Mouse (Mus musculus): Measurements from ENCODE around the gene Tekt5.

Gene Tekt5

DNA sequence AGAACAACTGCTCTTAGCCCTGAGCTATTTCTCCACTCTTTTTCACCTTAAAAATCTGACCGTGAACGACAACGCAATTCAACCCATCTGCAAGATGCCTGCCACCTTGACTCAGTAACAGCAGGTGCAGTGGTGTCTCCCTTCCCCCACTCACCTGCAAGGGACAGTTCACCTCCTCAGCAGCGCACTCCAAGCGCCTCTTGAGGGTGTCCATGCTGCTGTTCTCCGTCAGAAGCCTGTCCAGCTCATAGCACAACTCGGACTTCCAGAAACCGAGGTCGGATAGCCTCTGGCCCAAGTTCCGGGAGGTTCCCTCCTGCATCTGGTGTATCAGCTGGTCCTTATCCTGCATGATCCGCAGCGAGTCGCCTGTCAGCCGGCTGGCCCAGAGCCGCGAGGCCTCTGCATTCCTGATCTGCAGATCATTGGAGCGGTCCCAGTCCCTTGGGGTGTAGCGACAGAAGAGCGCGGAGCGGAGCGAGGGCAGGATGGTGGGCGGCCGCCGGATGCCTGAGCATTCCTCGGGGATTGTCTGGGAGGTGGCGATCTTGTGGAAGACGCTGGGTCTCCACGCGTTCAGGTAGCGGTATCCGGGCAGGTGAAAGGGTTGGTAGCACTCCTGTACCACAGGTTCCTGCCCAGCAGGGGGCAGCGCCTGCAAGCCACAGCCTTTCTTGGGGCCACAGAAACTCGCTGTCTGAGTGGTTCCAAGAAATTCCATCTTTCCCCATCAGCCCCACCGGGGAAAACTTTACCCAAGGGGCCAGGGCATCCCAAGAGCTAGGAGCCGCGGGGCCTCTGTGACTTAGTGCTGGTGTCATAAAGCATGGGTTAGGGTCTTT lies at the start of gene Tekt5:
Gene Tekt5 (minus strand): TSS at position 792 of the 842 bp plus-strand sequence.
- peak in 1 of 2 experiments; percentile 61 for DNase-seq (ENCODE audit: low spot score in 2 of 2)

GRCm38 (mm10) chr16:10443723-10444122 lies 48.4 kb upstream of the Tekt5 start:
- DNase-seq (ENCODE audit: low spot score in 2 of 2), result no peak

- DNase-seq (ENCODE audit: low spot score in 2 of 2), result no peak
Observed at GRCm38 (mm10) chr16:10441761-10442160, 46.5 kb upstream of the Tekt5 start.

DNA sequence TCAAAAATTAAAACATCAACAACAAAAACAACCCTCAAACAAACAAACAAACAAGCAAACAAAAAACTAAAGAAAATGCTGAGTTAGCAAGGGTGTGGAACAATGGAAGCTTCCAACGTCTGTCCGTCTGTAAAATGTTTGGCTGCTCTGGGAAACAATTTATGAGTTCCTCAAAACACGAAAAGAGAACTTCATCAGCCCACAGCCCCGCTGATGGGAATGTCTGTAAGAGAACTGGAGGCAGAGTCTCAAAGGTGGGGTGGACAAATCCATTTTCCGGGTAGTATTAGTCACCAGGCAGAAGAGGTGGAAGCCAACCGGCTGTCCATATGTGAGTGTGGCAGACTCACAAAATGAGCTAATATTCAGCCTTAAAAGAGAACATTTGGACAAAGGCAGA lies 46.0 kb upstream of the Tekt5 start:
- DNase-seq (ENCODE audit: low spot score in 2 of 2), result no peak

DNA sequence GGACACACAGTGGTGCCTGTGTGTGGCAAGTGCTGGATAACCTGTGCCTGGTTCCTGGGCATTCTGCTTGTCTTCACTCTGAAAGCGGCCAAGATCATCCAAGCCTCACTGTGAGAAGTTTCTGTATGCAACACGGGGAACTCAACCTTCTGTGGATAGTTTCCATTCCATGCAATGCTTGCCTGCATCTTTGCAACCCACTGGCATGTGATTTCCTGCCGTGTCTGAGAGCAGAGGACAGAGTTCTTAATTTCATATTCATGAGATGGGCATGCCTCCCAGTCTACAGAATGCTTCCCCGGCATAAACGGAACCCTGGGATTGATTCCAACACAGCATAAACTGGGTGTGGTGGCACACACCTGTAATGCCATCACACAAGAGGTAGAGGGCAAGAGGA lies 42.8 kb upstream of the Tekt5 start:
- no peak for DNase-seq (ENCODE audit: low spot score in 2 of 2)

DNA sequence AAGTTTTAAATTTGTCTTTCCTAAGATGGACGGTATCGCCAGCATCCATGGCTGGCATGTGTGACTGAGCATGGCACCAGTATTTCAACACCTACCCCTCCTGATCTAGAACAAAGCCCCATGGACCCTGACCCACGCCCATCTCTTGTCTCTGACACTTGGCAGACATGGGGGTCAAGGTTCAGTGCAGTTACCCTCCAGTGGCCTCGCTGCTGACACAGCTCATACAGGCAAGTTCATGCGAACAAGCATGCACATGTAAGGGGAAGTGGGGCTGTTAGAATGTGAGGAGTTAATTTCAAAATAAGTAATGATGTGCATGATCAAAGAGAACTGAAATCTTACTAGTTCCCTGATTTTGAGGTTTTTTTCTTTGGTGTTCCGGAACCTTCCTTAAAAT lies 40.9 kb upstream of the Tekt5 start:
- no peak for DNase-seq (ENCODE audit: low spot score in 2 of 2)

- no peak for DNase-seq (ENCODE audit: low spot score in 2 of 2)
Observed at GRCm38 (mm10) chr16:10433344-10433743, 38.1 kb upstream of the Tekt5 start.

DNA sequence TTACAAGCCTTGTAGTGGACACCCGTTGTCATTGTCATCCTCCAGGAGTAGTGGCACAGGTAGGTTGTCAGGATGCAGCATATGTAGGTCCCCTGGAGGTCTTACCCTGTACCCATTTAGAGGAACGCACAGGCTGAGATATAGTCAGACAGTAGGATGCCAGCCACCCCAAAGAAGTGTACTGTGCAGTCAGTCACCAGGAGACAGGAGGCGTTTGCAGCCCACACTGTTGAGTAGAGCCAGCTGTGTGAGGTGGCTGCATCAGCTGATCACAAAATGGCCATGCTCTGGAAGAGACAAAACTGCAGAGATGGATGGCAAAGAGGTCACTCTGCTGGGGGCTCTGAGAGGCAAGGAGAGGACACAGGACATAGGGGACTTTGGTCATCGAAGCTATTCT lies 37.1 kb upstream of the Tekt5 start:
- no peak for DNase-seq (ENCODE audit: low spot score in 2 of 2)

DNA sequence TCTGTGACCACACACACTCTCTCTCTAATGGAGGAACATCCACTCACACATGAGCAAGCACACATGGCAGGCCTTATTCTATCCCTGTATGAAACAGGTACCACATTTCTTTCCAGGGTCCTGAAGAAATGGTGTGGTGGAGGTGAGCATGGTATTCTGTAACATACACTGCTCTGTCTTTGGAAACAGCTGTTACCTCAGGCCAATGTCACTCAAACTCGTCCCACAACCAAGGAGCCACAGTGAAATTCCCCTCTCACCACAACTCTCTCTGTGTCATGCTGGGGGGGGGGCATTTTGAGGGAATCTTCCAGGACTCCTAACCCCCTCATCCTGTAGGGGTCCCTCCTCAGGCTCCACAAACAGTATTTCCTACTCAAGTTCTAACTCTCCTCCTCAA lies 36.6 kb upstream of the Tekt5 start:
- DNase-seq (ENCODE audit: low spot score in 2 of 2), result no peak

GRCm38 (mm10) chr16:10420447-10421054 lies 25.3 kb upstream of the Tekt5 start:
- DNase-seq (ENCODE audit: low spot score in 2 of 2), result no peak

GRCm38 (mm10) chr16:10417723-10418259 lies 22.5 kb upstream of the Tekt5 start:
- no peak for DNase-seq (ENCODE audit: low spot score in 2 of 2)

DNA sequence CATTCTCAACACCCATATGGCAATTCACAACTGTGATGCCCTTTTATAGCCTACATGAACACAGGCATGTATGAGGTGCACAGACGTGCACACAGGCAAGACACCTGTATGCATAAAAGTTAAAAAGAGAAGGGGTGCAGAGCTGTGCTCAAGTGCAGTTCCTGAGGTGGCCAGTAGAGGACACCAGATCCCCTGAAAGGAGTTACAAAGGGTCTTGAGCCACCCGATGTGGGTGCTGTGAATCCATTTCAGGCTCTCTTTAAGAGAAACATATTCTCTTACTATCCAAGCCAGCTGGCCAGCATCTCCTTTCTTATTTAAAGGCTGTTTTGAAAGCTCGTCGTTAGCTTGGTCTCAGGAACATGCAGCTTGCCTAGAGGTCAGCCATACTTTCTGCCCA lies 21.6 kb upstream of the Tekt5 start:
- peak in 1 of 2 experiments; percentile 52 for DNase-seq (ENCODE audit: low spot score in 2 of 2)

- DNase-seq (ENCODE audit: low spot score in 2 of 2), result peak in 1 of 2 experiments; percentile 73
Observed at GRCm38 (mm10) chr16:10415976-10416375, 20.7 kb upstream of the Tekt5 start.

DNA sequence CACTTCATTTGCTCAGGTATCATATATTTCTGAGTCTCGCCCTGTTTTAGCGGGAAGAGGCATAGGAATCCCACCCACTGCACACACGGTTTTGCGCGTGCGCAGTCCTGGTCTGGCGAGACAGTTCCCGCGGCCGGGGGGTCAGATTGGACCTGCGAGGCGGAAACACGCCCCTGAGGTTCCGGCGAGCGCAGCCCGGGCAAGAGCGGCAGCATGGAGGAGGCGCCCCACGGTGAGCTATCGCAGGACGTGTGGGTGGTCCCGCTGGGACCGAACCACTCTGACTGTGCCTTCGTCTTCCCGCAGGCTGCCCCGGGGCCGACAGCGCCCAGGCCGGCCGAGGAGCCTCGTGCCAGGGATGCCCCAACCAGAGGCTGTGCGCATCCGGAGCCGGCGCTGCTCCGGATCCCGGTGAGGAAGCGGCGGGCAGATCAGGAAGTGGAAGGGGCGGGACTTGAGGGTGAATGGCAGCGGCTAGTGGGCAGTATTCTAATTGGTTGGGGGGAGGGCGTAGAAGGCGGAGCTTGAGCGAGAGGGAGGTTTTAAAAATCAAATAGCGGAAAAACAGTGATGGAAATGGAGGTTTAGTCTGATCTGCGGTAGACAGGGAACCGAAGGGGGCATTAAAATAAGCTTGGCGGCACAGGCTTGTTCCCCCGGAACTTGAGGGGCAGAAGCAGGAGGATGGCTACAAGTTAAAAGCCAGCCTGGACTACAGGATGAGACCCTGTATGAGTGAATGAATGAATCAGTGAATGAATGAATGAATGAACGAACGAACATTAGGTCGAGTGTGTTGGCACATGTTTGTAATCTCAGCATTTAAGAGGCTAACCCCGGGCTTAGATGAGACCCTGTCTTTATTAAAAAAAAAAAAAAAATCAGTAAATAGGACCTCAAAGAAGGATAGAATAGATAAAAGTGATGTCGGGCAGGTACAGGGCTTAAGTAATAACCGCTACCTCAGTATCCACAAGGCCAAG lies 16.8 kb upstream of the Tekt5 start, which contains the start of gene Nubp1:
Gene Nubp1 (plus strand): TSS at position 185 of the 983 bp plus-strand sequence.
- DNase-seq (ENCODE audit: low spot score in 2 of 2), result peak; percentile 89 to 94

DNA sequence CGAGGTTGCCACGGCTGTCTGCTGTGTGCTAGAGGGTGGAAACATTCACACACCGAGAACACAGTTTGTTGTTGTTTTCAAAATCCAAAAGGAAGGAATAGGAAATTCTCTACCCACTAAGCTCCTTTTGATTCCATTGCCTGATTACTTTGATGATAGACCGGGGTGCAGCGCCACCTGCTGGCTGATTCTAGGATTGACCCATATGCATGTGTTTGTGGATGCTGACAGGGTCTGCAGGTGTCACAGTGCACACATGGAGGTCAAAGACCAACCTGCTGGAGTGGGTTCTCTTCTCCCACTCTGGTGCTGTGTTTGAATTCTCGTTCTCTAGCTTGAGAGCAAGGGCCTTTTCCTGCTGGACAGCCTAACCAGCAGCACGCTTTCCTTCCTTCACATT lies 3.9 kb upstream of the Tekt5 start:
- DNase-seq (ENCODE audit: low spot score in 2 of 2), result peak; percentile 79 to 87

GRCm38 (mm10) chr16:10398755-10399154 lies 3.5 kb upstream of the Tekt5 start:
- no peak for DNase-seq (ENCODE audit: low spot score in 2 of 2)

DNA sequence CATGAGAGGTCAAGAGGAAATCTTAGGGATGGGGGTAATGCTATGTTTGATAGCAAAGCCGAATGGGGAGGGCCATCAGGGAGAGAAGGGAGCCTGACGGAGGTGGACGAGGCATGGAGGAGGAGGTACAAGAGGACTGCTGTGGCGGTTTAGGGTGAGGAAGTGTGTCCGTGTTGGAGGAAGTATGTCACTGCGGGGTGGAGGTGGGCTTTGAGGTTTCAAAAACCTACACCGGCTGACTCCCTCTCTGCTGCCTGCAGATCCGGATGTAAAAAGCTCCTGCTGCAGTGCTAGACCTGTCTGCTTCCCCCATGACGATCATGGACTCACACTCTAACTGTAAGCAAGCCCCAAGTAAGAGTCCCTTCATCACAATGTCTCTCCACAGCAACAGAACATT lies 2.7 kb downstream of the Tekt5 start:
- no peak for DNase-seq (ENCODE audit: low spot score in 2 of 2)

DNA sequence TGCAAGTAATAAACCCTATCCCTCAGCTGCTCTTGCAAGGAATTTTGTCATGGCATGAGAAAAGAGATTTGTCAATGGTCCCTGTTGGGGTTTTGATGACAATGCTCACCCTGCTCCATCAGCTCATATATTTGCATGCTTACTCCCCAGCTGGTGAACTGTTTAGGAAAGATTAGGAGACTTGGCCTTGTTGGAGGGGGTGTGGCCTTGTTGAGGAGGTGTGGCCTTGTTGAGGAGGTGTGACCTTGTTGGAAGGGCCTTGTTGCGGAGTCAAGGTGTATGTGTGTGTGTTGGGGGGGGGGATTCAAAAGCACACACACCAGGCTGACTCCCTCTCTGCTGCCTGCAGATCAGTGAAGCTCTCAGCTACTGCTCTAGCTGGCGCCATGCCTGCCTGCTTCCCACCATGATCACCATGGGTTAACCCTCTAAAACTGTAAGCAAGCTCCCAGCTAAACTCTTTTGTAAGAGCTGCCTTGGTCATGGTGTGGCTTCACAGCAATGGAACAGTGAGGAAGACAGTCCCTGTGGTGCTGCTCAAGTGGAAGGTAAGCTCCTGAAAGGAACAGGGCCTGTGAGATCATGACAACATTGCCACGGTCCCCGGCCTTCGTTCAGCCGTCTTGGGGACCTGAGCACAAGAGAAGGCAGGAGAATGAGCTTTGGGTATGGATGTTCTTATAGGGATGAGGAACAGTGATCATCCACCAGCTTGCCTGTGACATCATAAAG lies 6.5 kb downstream of the Tekt5 start:
- DNase-seq (ENCODE audit: low spot score in 2 of 2), result peak in 1 of 2 experiments; percentile 48

- no peak for DNase-seq (ENCODE audit: low spot score in 2 of 2)
Observed at GRCm38 (mm10) chr16:10385261-10385660, 10.0 kb downstream of the Tekt5 start.

DNA sequence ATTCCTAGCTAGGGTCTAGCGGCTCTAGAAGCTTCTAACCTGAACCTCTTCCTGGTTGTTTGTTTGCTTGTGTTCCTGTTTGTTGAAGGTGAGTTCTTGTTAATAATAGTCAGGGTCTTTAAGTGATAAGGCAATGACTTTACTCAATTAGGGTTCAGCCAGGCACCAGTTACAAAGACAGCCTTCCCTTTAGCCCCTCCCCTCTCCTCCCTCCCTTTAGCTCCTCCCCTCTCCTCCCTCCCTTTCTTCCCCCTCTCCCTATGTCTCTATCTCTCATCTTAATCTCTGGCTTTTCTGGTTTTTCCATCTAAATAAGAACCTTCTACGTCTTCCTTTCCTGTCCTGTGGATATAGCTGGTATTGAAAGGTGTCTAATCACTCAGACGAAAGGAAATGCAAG lies 10.7 kb downstream of the Tekt5 start:
- no peak for DNase-seq (ENCODE audit: low spot score in 2 of 2)

DNA sequence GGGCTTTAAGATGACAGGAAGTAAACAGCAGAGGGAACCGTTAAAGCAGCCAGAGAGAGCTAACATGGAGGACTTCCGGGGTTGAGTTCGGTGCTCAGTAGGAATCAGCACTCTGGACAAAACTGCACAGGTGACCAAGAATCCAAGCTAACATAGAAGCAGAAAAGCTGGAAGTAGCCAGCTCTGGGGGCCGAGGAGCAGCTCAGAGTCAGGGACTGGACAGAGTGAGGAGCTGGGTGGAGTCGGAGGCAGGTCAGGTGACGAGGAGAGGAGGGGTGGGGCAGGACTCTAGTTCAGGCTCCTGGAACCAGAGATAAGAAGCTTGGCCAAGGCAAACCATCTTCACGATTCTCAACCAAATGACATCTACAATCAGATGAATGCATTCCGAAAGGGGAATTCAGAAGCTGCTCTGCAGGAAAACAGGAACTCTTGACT lies 11.2 kb downstream of the Tekt5 start:
- peak; percentile 57 to 82 for DNase-seq (ENCODE audit: low spot score in 2 of 2)
